Mouse (Mus musculus): ENCODE results near the gene Wipf2. TPM values are rescaled to one million over a fixed set of nuclear protein-coding genes. Genes with fewer than 3 reads are reported as not detected.

The Wipf2 gene
- polyA plus RNA-seq, 1 experiment from 2014 or later, result 5.4 TPM

DNA sequence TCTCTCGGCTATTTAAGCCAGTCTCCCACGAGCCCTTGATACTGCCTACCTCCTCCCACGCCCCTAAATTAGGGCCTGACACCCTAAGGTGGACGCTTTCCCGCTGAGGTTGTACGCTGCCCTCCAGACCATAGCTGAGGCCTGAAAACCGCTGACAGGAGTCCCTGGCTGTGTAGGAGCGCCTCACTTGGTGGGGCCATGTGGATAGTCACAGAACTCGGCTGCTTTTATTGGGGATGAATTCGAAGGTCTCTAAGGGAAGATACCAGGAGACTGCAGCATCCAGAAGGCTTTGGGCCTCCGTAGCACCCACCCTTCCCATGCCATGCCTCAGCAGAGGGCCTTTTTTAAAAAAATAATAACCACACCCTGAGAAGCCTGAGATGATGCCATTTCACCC, 25.5 kb upstream of the Wipf2 start:
- 45% methylated on average over 11 of the region's 11 CpGs for WGBS
- Histone ChIP-seq H3K27me3 (peaks cover 25% of the 10 kb centered on the region), H3K9ac (peak overlapping the region; percentile 84), H3K9me3 (no peaks in the 10 kb centered on the region), H3K36me3 (peaks cover 21% of the 10 kb centered on the region), H3K4me3 (peak overlapping the region; percentile 81), H3K4me1 (peaks cover 41% of the 10 kb centered on the region), H3K27ac (no peak overlapping the region), H3K4me2 (replicated peaks) (peak overlapping the region; percentile 95)
- no peak for ATAC-seq (ENCODE audit: low FRiP score, low read depth)

DNA sequence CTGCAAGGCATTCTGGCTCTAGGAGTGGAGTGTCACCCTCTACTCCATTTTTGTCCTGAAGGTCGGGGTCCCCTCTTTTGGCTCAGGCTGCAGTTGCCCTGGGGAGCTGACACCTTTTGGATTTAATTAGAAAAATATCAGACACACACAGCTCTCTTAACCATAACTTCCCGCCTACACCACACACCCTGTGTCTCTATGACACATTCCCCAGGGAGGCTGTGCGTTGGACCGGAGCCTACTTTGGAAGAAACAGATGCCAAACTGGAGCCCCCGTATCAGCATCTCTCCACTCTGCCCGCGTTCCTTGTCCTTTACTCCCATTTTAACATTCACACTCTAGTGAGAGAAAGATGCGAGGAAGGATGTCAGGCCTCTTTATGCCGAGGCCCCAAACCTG, 24.9 kb upstream of the Wipf2 start:
- Histone ChIP-seq H3K4me1 (peaks cover 41% of the 10 kb centered on the region), H3K9me3 (no peaks in the 10 kb centered on the region), H3K4me3 (no peak overlapping the region), H3K4me2 (replicated peaks) (peak overlapping the region; percentile 95), H3K36me3 (peaks cover 15% of the 10 kb centered on the region), H3K27me3 (peaks cover 25% of the 10 kb centered on the region), H3K9ac (0 out of 2 replicates have a peak overlapping the region, but pooled peaks have one; percentile 1), H3K27ac (no peak overlapping the region)
- no peak for ATAC-seq (ENCODE audit: low FRiP score, low read depth)
- WGBS, result 69% methylated on average over 9 of the region's 9 CpGs

DNA sequence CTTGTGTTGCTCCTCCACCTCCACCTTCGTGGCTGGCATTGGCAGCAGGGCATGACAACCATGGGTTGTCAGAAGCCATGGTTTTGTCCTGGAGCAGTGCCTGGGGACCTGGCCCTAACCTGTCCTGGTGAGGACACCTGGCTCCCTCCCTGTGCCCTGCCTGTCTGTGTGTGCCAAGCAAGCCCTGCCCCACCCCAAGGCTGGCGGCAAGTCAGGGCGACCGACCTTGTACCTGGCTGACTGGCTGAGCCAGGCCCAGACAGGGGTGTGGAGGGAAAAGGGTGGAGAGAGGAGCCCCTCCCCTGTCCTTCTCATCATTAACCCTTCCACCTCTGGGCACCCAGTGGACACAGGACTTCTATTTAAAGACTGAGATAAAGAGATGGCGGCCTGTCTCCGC, 24.0 kb upstream of the Wipf2 start:
- peaks cover 6% of the 10 kb centered on the region for H3K36me3 ChIP-seq
- 49% methylated on average over 6 of the region's 6 CpGs for WGBS
- H3K9me3 ChIP-seq, result no peaks in the 10 kb centered on the region
- no peak overlapping the region for H3K4me2 ChIP-seq (replicated peaks)
- peaks cover 25% of the 10 kb centered on the region for H3K27me3 ChIP-seq
- peaks cover 41% of the 10 kb centered on the region for H3K4me1 ChIP-seq
- H3K27ac ChIP-seq, result no peak overlapping the region
- H3K9ac ChIP-seq, result no peak overlapping the region
- no peak overlapping the region for H3K4me3 ChIP-seq
- ATAC-seq (ENCODE audit: low FRiP score, low read depth), result no peak

- no peak for ATAC-seq (ENCODE audit: low FRiP score, low read depth)
- Histone ChIP-seq H3K4me1 (peaks cover 41% of the 10 kb centered on the region), H3K9me3 (no peaks in the 10 kb centered on the region), H3K27ac (no peak overlapping the region), H3K36me3 (0 out of 2 replicates have a peak, but pooled peaks cover 4% of the 10 kb centered on the region), H3K27me3 (peaks cover 25% of the 10 kb centered on the region), H3K9ac (no peak overlapping the region), H3K4me3 (no peak overlapping the region), H3K4me2 (replicated peaks) (no peak overlapping the region)
- WGBS, result 50% methylated on average over 10 of the region's 10 CpGs
Measured at GRCm38 (mm10) chr11:98839897-98840296, 23.5 kb upstream of the Wipf2 start.

DNA sequence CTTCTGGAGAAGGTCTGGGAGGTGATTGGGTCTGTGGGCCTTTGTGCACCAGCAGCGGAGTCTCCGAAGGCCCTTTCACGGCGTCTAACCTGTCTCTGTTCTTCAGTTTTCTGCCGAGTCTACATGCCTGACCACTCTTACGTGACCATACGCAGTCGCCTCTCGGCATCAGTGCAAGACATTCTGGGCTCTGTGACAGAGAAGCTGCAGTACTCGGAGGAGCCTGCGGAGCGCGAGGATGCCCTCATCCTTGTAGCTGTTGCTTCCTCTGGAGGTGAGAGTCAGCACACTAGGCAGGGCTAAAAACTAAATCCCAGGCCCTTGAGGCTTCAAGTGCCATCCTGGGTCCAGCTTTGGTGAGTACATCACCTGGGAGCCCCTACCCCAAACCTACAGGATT, 17.4 kb upstream of the Wipf2 start:
- H3K9ac ChIP-seq, result no peak overlapping the region
- ATAC-seq (ENCODE audit: low FRiP score, low read depth), result no peak
- no peaks in the 10 kb centered on the region for H3K9me3 ChIP-seq
- peaks cover 19% of the 10 kb centered on the region for H3K4me1 ChIP-seq
- H3K4me2 ChIP-seq (replicated peaks), result no peak overlapping the region
- WGBS, result 56% methylated on average over 13 of the region's 13 CpGs
- H3K36me3 ChIP-seq, result peaks cover 15% of the 10 kb centered on the region
- no peak overlapping the region for H3K27ac ChIP-seq
- H3K27me3 ChIP-seq, result peaks cover 3% of the 10 kb centered on the region; the same call in 1 of the 2 replicates
- H3K4me3 ChIP-seq, result no peak overlapping the region

DNA sequence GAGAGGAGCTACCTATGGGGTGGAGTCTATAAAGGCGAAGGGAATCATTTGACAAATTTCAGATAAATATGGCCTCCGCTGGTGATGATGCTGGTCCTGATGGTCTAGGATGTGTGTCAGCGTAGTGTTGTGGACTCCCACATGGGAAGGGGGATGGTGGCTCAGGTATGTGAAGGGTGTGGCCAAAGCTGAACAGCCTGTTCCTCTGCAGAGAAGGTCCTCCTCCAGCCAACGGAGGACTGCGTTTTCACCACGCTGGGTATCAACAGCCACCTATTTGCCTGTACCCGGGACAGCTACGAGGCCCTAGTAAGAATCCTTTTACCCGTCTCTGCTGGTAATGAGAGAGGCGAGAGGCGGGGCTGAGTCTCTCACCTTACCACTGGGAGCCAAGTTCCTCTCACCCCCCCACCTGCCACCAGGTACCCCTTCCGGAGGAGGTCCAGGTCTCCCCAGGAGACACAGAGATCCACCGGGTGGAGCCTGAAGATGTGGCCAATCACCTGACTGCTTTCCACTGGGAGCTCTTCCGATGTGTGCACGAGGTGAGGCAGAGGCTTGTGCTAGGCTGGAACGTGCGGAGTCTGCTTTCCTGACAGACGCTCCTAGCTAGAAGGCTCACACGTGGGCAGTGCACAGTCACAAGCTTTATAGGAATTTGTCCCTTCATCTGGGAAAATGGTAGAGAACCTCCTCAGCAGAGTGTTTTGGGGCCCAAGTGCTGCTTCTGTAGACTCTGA, 16.4 kb upstream of the Wipf2 start:
- Histone ChIP-seq H3K9me3 (no peaks in the 10 kb centered on the region), H3K27me3 (peaks cover 3% of the 10 kb centered on the region; the same call in 1 of the 2 replicates), H3K9ac (no peak overlapping the region), H3K4me1 (peaks cover 23% of the 10 kb centered on the region), H3K4me3 (no peak overlapping the region), H3K27ac (no peak overlapping the region), H3K4me2 (replicated peaks) (no peak overlapping the region), H3K36me3 (peaks cover 20% of the 10 kb centered on the region)
- ATAC-seq (ENCODE audit: low FRiP score, low read depth), result no peak
- 55% methylated on average over 19 of the region's 19 CpGs for WGBS

GRCm38 (mm10) chr11:98849196-98849894, 14.1 kb upstream of the Wipf2 start:
- 12% methylated on average over 19 of the region's 19 CpGs for WGBS
- H3K9ac ChIP-seq, result 0 out of 2 replicates have a peak overlapping the region, but pooled peaks have one; percentile 39
- peaks cover 3% of the 10 kb centered on the region; the same call in 1 of the 2 replicates for H3K27me3 ChIP-seq
- ATAC-seq (ENCODE audit: low FRiP score, low read depth), result no peak
- H3K4me1 ChIP-seq, result peaks cover 45% of the 10 kb centered on the region
- no peak overlapping the region for H3K27ac ChIP-seq
- no peaks in the 10 kb centered on the region for H3K9me3 ChIP-seq
- H3K4me2 ChIP-seq (replicated peaks), result peak overlapping the region; percentile 30
- no peak overlapping the region for H3K4me3 ChIP-seq
- H3K36me3 ChIP-seq, result peaks cover 16% of the 10 kb centered on the region

- Histone ChIP-seq H3K27ac (no peak overlapping the region), H3K9me3 (no peaks in the 10 kb centered on the region), H3K36me3 (peaks cover 16% of the 10 kb centered on the region), H3K4me1 (peaks cover 45% of the 10 kb centered on the region), H3K27me3 (peaks cover 3% of the 10 kb centered on the region; the same call in 1 of the 2 replicates), H3K4me2 (replicated peaks) (0 out of 2 replicates have a peak overlapping the region, but pooled peaks have one; percentile 11), H3K4me3 (no peak overlapping the region), H3K9ac (peak overlapping the region; percentile 19; the same call in 1 of the 2 replicates)
- WGBS, result 67% methylated on average over 26 of the region's 26 CpGs
- no peak for ATAC-seq (ENCODE audit: low FRiP score, low read depth)
Measured at GRCm38 (mm10) chr11:98850100-98851093, 13.0 kb upstream of the Wipf2 start.

- Histone ChIP-seq H3K4me2 (replicated peaks) (no peak overlapping the region), H3K27ac (no peak overlapping the region), H3K9ac (no peak overlapping the region), H3K36me3 (peaks cover 12% of the 10 kb centered on the region; the same call in 1 of the 2 replicates), H3K9me3 (no peaks in the 10 kb centered on the region), H3K4me3 (no peak overlapping the region), H3K4me1 (peaks cover 42% of the 10 kb centered on the region), H3K27me3 (peaks cover 2% of the 10 kb centered on the region; the same call in 1 of the 2 replicates)
- ATAC-seq (ENCODE audit: low FRiP score, low read depth), result no peak
- WGBS, result 86% methylated on average over 8 of the region's 8 CpGs
Measured at GRCm38 (mm10) chr11:98854116-98854515, 9.3 kb upstream of the Wipf2 start.

- no peak for ATAC-seq (ENCODE audit: low FRiP score, low read depth)
- peaks cover 37% of the 10 kb centered on the region for H3K4me1 ChIP-seq
- H3K27ac ChIP-seq, result no peak overlapping the region
- no peaks in the 10 kb centered on the region for H3K9me3 ChIP-seq
- H3K36me3 ChIP-seq, result peaks cover 12% of the 10 kb centered on the region; the same call in 1 of the 2 replicates
- no peaks in the 10 kb centered on the region for H3K27me3 ChIP-seq
- no peak overlapping the region for H3K4me3 ChIP-seq
- 76% methylated on average over 2 of the region's 2 CpGs for WGBS
- no peak overlapping the region for H3K9ac ChIP-seq
- no peak overlapping the region for H3K4me2 ChIP-seq (replicated peaks)
Measured at GRCm38 (mm10) chr11:98854659-98855058, 8.8 kb upstream of the Wipf2 start.

Data from limb, embryonic 13.5 days (tissue).